Mouse (Mus musculus) kidney, adult 2 months (tissue): ENCODE measurements around the gene Nfic.

Source experiments
- CTCF ChIP-seq: fragments of 200-500 bp; conservative IDR thresholded peaks from 2 replicates; pipeline ENCODE4 v1.5.1; 2011; ENCODE audit warnings: low read depth, mild to moderate bottlenecking, control low read depth, low read length, moderate library complexity, mixed read lengths; ENCODE audit not compliant: insufficient read depth, insufficient read length
- POLR2A ChIP-seq: fragments of 200-500 bp; IDR thresholded peaks from one replicate; pipeline ENCODE4 v1.6.1; 2011; ENCODE audit warnings: low read depth, low read length, control low read depth

GRCm38 (mm10) chr10:81427327-81427726 is 28.1 kb downstream of the Nfic start:
- no peak for TF ChIP-seq POLR2A
- TF ChIP-seq CTCF, result no peak
